Mouse (Mus musculus) layer of hippocampus, adult 2 months (tissue): ENCODE data around the gene Hoxd9. TPM values are rescaled to one million over a fixed set of nuclear protein-coding genes. Genes with fewer than 3 reads are reported as not detected.
A peak's percentile ranks its signal among the peaks of the same experiment; 100 is the strongest.

Source experiments
- DNase-seq, 2 experiments: peaks; one replicate each; pipeline ENCODE4 v3.0.0; 2022; ENCODE audit warnings: low spot score in 2 of 2
- H3K27ac ChIP-seq: fragments of 200-600 bp; 2 replicates; pipeline ENCODE4 v1.8.1; 2022
- H3K4me3 ChIP-seq: fragments of 200-600 bp; 2 replicates; pipeline ENCODE4 v1.8.1; 2022; ENCODE audit warnings: mild to moderate bottlenecking
- CTCF ChIP-seq: fragments of 200-600 bp; conservative IDR thresholded peaks from 2 replicates; pipeline ENCODE4 v1.8.1; 2022; ENCODE audit warnings: antibody characterized with exemption, mild to moderate bottlenecking, moderate library complexity
- long read RNA-seq, 2 experiments: library from polyadenylated mRNA; stranded (forward); transcript quantifications; one replicate each; pipeline ENCODE4 v2.0.0; 2021; ENCODE audit warnings: borderline mapping rate in 2 of 2
- total RNA-seq, 2 experiments: library from RNA; stranded (reverse); gene quantifications; 2 replicates each; pipeline ENCODE4 v1.2.3; 2021

Gene Hoxd9
- total RNA-seq, result not detected
- long read RNA-seq, experiment 1, result 0 reads
- long read RNA-seq, experiment 2, result 0 reads

GRCm38 (mm10) chr2:74697567-74698121 is at the start of gene Hoxd9:
Gene Hoxd9, plus strand, starts transcription at chr2:74697727.
- no peak for DNase-seq
- peak; percentile 28 for TF ChIP-seq CTCF
- Histone ChIP-seq H3K27ac (no peak within 1 kb of the TSS), H3K4me3 (peak within 1 kb of the TSS; percentile 34)

DNA sequence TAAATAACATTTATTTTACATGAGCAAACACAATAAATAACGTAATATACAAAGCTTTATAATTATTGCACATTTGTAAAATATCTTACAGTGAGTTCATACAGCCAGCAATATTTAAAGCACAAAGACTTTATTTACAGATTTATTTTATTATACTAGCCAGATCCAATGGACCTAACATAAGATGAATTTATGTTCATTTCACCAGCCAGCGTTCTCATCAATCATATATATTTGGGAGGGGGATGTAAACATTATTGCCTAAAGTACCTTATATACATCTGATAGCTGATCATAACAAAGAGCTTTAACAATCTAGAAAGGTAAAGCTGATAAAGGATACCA is 44.6 kb upstream of the Hoxd9 start:
- H3K27ac ChIP-seq, result no peak overlapping the region
- TF ChIP-seq CTCF, result no peak
- no peak overlapping the region for H3K4me3 ChIP-seq
- DNase-seq, result no peak

GRCm38 (mm10) chr2:74653781-74654535 is 43.6 kb upstream of the Hoxd9 start:
- H3K4me3 ChIP-seq, result no peak overlapping the region
- no peak for DNase-seq
- TF ChIP-seq CTCF, result no peak
- no peak overlapping the region for H3K27ac ChIP-seq

DNA sequence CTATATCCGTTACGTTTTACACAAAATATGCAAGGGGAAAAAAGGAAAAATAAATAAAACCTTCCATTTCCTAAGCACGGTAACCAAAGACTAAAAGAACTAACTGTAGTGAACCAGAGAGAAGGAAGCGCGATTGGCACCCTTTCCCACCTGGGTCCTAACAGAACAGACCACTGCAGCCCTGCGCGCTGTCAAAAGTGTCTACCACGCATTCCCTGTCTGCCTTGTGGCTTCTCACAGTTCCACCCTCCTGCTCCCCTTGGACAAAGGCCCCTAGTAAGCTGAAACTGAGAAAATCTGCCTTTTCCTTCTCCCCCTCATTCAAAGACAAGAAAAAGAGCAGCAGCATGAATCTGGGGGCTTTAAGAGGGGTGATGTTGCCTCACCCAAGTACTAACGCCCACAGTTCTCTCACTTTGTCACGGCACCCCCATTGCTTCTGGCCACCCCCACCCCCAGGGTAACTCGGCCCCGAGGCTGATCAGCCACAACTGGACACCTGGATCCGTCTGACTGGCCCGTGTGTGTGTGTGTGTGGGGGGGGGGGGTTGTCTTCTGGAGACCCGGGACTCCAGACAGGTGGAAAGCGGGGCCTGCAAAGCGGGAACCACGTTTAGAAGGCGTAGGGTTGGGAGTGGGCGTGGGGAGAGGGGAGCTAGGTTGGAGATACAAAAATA is 42.6 kb upstream of the Hoxd9 start:
- DNase-seq, result no peak
- no peak overlapping the region for H3K27ac ChIP-seq

DNA sequence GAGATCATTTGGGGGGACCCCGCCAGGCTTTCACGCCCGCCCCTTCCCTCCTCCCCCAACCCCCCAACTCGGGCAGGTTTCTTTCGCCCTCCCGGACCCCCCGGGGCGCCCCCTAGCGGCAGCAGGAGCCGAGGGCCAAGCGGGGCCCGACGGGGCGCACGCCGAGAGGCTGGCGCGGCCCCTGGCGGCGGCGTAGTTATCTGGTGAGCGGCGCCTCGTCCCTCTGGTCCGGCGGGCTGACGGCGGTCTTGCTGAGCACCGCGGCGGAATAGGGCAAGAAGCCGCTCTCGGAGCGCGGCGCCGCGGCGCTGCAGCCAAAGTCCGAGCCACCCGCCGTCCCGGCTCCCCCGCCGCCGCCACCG is 42.1 kb upstream of the Hoxd9 start:
- H3K27ac ChIP-seq, result no peak overlapping the region
- DNase-seq, result no peak
- no peak overlapping the region for H3K4me3 ChIP-seq
- TF ChIP-seq CTCF, result peak; percentile 65

More for the DNA sequence above, 42.6 kb upstream of the Hoxd9 start:
- no peak overlapping the region for H3K4me3 ChIP-seq
- no peak for TF ChIP-seq CTCF

DNA sequence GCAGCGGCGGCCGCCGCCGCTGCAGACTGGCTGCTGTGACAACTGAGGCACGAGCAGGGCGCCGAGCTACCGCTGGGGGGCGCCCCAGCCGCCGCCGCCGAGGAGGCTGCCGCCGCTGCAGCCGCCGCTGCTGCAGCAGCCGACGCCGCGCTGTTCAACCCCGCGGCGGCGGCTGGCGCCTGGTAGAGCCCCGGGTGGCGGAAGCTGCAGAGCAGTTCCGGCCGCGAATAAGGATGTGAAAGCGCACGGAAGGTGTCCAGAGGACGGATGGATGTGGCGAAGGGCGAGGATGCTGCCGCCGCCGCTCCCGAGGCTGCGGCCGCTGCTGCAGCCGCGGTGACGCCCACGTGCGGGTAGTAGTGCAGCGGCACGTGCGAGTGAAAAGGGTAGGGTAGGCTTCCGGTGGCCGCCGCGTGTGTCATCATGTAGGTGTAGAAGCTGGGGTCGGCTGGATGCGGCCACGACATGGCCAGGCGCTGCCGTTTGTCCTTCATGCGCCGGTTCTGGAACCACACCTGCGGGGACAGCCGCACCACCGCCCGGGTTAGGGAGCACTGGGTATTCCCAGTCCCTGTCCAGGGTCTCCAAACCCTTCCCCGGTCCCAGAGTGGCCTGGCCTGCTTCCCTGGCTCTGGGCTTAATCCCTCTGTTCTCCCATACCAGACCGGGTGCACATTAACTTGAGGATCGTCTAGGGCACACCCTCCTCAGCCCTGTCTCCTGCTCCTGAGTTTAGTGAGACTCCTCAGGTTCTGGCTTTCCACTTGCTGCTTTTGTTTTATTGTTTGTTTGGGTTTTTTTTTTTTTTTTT is 41.5 kb upstream of the Hoxd9 start:
- no peak for TF ChIP-seq CTCF
- Histone ChIP-seq H3K27ac (no peak overlapping the region), H3K4me3 (no peak overlapping the region)
- DNase-seq, result no peak

DNA sequence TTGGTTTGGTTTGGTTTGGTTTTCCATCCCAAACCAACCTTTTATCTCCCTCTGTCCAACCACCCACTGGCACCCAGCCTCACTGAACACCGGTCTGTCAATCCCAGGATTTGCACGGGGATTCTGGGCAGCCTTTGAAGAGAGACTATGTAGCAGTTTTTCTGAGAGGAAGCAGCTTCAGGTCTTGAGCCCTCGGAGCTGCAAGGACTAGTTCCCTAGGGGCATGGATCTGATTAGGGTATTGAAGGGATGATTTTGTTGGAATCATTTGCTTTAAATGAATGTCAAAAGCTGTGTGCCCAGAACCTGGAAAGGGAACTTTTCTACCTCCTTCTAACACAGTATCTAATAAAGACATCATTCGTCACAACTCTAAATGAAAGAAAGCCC is 40.9 kb upstream of the Hoxd9 start:
- Histone ChIP-seq H3K4me3 (no peak overlapping the region), H3K27ac (no peak overlapping the region)
- TF ChIP-seq CTCF, result no peak
- DNase-seq, result no peak

DNA sequence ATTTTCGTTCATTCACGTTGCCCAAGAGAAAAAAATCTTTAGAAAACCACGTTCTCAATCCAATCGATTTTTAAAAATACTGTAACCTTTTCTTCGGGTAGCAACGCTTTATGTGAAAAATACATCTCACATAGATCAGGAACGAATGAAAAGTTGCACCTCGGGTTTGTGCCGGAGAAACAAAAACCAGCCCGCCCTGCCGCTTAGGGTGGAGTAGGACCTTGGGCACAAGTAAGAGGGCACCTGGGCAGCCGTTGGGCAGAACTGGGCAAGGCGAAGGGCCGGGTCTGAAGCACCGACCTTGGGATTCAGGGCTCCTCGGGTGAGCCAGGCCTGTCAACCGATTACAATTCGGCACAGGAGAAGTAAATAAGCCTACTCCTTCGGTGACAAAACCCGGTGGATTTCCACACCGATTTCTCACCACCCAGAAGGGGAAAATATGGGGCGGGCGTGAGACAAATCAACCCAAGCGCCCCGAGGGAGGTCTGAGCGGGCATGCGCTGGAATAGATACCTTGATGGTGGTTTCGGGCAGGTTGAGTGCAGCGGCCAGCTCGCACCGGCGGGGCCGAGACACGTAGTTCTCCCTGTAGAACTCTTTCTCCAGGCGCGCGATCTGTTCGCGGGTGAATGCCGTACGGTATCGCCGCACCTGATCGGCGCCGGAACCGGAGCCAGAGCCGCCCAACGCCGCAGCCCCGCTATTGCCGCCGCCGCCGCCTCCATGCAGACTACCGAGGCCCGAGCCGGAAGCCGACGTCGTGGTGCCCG is 40.1 kb upstream of the Hoxd9 start:
- H3K27ac ChIP-seq, result no peak overlapping the region
- no peak for TF ChIP-seq CTCF
- H3K4me3 ChIP-seq, result no peak overlapping the region
- DNase-seq, result no peak

DNA sequence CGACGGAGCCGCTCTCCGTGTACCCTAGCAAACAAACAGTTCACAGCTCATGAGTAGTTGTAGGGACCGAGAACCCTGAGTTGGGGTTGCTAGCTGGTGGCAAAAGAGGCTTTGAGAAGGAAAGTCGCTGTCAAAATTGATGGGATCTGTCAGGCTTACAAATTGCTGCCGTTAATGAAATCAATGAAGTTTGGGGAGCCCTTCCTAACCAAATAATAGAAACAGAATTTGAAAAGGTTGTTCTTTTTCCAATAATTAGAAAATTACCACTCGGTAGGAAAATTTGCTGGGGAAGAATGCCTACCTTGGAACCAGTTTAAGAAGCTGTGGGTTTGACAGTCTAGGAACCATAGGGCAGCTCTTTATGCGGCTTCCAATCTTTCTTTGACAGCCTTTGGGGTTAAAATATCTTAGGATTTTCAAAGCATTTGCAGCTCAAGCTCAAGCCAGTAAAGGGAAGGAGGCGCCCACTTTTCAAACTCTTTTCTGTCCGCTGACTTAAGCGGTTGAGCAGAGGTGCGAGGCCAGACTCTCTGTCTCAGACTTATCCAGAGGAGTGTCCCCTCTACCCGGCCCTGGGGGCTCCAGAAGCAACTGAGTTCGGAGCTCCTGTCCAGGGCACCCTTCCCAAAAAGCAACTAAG is 39.4 kb upstream of the Hoxd9 start:
- no peak for TF ChIP-seq CTCF
- no peak overlapping the region for H3K4me3 ChIP-seq
- H3K27ac ChIP-seq, result no peak overlapping the region
- DNase-seq, result no peak

DNA sequence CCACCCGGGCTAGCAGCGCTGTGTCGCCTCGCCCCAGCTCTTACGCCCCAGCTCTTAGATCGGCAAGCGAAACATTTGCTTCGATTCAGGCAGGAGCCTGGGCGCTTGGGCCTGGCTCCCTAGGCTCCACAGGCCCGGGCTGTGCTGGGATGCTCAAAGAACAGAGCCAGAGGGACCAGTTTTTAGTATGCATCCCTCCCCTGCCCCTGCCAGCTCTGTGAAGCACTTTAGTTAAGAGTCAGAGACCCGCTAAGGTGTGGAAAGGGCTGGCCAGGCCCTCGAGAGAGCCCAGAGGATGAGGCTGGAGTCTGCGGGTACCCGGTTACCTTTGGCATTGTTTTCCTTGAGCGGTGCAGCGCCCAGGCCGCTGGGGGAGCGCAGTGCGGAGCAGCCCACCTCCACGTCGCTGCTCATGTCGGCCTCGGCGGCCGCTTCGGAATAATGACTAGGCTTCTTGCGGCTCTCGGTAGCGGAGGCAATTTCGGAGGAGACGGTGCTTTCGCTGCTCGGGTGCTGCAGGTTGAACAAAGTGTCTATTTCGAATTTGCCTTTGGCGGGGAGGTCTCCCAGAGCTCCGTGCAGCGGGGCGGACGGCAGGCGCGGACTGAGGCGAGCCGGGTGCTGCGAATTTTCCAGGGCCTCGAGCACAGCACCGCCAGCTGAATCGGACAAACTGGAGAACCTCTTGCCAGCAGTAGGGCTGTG is 38.7 kb upstream of the Hoxd9 start:
- Histone ChIP-seq H3K4me3 (no peak overlapping the region), H3K27ac (no peak overlapping the region)
- no peak for TF ChIP-seq CTCF
- no peak for DNase-seq

DNA sequence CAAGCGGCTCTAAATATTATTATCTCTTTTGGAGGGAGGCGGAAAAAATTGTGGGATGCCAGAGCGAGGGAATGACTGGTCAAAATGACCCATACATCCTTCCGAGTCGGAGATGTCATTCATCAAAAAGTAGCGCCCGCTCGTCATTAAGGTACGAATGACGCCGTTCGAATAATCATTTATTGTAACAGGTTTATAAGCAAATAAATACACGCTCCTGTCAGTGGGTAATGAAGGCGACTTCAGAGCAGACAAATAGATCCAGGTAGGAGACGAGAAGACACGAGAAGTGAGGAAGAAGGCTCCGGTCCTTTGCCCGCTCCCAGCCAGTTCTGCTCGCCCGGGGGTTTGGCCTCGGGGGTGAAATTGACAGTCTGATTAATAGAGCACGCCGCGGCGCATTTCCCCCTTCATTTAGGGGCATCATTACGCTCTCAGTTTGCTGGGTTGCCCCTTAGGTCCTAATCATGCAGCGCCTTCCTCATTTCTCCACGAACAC is 38.0 kb upstream of the Hoxd9 start, which contains the start of gene Evx2:
TSS of gene Evx2 (minus strand) at position 51 of the 499 bp plus-strand sequence.
- no peak for DNase-seq
- Histone ChIP-seq H3K27ac (no peak within 1 kb of the TSS), H3K4me3 (no peak within 1 kb of the TSS)
- TF ChIP-seq CTCF, result no peak
